Mouse (Mus musculus) C2C12 (cell line): ENCODE measurements around the gene Ap2s1.

Experiments
- CTCF ChIP-seq: IDR thresholded peaks from one replicate; pipeline ENCODE4 v1.5.1; 2011; ENCODE audit not compliant: control insufficient read depth, insufficient read depth, insufficient read length
- FOSL1 ChIP-seq: IDR thresholded peaks from one replicate; pipeline ENCODE4 v1.8.0; 2011; ENCODE audit warnings: mild to moderate bottlenecking, low read length; ENCODE audit not compliant: poor library complexity, insufficient read depth, severe bottlenecking
- MAX ChIP-seq: IDR thresholded peaks from one replicate; pipeline ENCODE4 v1.6.1; 2011; ENCODE audit warnings: mild to moderate bottlenecking, control low read depth
- MYOD1 ChIP-seq: IDR thresholded peaks from one replicate; pipeline ENCODE4 v1.6.1; 2011; ENCODE audit warnings: low read depth; ENCODE audit not compliant: control insufficient read depth, insufficient read length

- no peak for TF ChIP-seq CTCF
- no peak for TF ChIP-seq MAX
- TF ChIP-seq FOSL1 = no peak
- no peak for TF ChIP-seq MYOD1
Measured at GRCm38 (mm10) chr7:16706385-16706784, 31.8 kb upstream of the Ap2s1 start.
